Mouse (Mus musculus): ENCODE data around the gene Klk1b5. TPM values are rescaled to one million over a fixed set of nuclear protein-coding genes. Genes with fewer than 3 reads are reported as not detected.
"Not testable (repeated sequence)": the region's sequence is repeated elsewhere in the genome, so short reads cannot be mapped to it uniquely, and the experiment has no call there.

Klk1b5 gene
- polyA plus RNA-seq, 1 experiment: 7.0 TPM

- Histone ChIP-seq H3K4me3 (ENCODE audit: insufficient read depth, low read depth, low read length) (peak overlapping the region; percentile 96), H3K4me1 (ENCODE audit: control insufficient read depth, insufficient read depth, low read length) (peaks cover 8% of the 10 kb centered on the region; the same call in 1 of the 2 replicates), H3K27ac (ENCODE audit: insufficient read depth, low read depth, low read length) (peak overlapping the region; percentile 84), H3K27me3 (replicated peaks; ENCODE audit: control insufficient read depth, insufficient read depth, low read length) (no peaks in the 10 kb centered on the region), H3K36me3 (ENCODE audit: control insufficient read depth, insufficient read depth, low read length) (no peaks in the 10 kb centered on the region)
- no peak for TF ChIP-seq POLR2A (IDR thresholded peaks at IDR 0.05; ENCODE audit: low read depth, low read length)
- no peak for TF ChIP-seq CTCF (conservative IDR thresholded peaks at IDR 0.05; ENCODE audit: insufficient read depth, insufficient read length, low read depth, low read length)
- no peak for DNase-seq
- WGBS: under 1% methylated on average over 23 of the region's 23 CpGs
Observed at GRCm38 (mm10) chr7:44246984-44247470, 31.3 kb downstream of the Klk1b5 start.

GRCm38 (mm10) chr7:44247971-44248370 lies 32.2 kb downstream of the Klk1b5 start:
- Histone ChIP-seq H3K4me1 (ENCODE audit: control insufficient read depth, insufficient read depth, low read length) (peaks cover 8% of the 10 kb centered on the region; the same call in 1 of the 2 replicates), H3K27me3 (replicated peaks; ENCODE audit: control insufficient read depth, insufficient read depth, low read length) (no peaks in the 10 kb centered on the region), H3K27ac (ENCODE audit: insufficient read depth, low read depth, low read length) (no peak overlapping the region), H3K36me3 (ENCODE audit: control insufficient read depth, insufficient read depth, low read length) (no peaks in the 10 kb centered on the region), H3K4me3 (ENCODE audit: insufficient read depth, low read depth, low read length) (no peak overlapping the region)
- 91% methylated on average over 2 of the region's 2 CpGs for WGBS
- TF ChIP-seq CTCF (conservative IDR thresholded peaks at IDR 0.05; ENCODE audit: insufficient read depth, insufficient read length, low read depth, low read length): no peak
- TF ChIP-seq POLR2A (IDR thresholded peaks at IDR 0.05; ENCODE audit: low read depth, low read length): no peak
- DNase-seq: no peak

- Histone ChIP-seq H3K4me1 (ENCODE audit: control insufficient read depth, insufficient read depth, low read length) (peaks cover 8% of the 10 kb centered on the region; the same call in 1 of the 2 replicates), H3K27ac (ENCODE audit: insufficient read depth, low read depth, low read length) (no peak overlapping the region), H3K4me3 (ENCODE audit: insufficient read depth, low read depth, low read length) (no peak overlapping the region), H3K36me3 (ENCODE audit: control insufficient read depth, insufficient read depth, low read length) (no peaks in the 10 kb centered on the region), H3K27me3 (replicated peaks; ENCODE audit: control insufficient read depth, insufficient read depth, low read length) (no peaks in the 10 kb centered on the region)
- DNase-seq: no peak
- TF ChIP-seq POLR2A (IDR thresholded peaks at IDR 0.05; ENCODE audit: low read depth, low read length): no peak
- TF ChIP-seq CTCF (conservative IDR thresholded peaks at IDR 0.05; ENCODE audit: insufficient read depth, insufficient read length, low read depth, low read length): no peak
- 90% methylated on average over 4 of the region's 4 CpGs for WGBS
Observed at GRCm38 (mm10) chr7:44249248-44249647, 33.5 kb downstream of the Klk1b5 start.

- not testable (repeated sequence) for H3K4me1 ChIP-seq (ENCODE audit: control insufficient read depth, insufficient read depth, low read length); H3K27me3 ChIP-seq (replicated peaks; ENCODE audit: control insufficient read depth, insufficient read depth, low read length); H3K27ac ChIP-seq (ENCODE audit: insufficient read depth, low read depth, low read length); H3K36me3 ChIP-seq (ENCODE audit: control insufficient read depth, insufficient read depth, low read length); H3K4me3 ChIP-seq (ENCODE audit: insufficient read depth, low read depth, low read length); DNase-seq
- 89% methylated on average over 17 of the region's 17 CpGs for WGBS
Observed at GRCm38 (mm10) chr7:44250732-44251275, 35.1 kb downstream of the Klk1b5 start.

GRCm38 (mm10) chr7:44253023-44253616 lies 37.4 kb downstream of the Klk1b5 start:
- Histone ChIP-seq H3K27ac (ENCODE audit: insufficient read depth, low read depth, low read length) (no peak overlapping the region), H3K4me1 (ENCODE audit: control insufficient read depth, insufficient read depth, low read length) (no peaks in the 10 kb centered on the region), H3K36me3 (ENCODE audit: control insufficient read depth, insufficient read depth, low read length) (no peaks in the 10 kb centered on the region), H3K27me3 (replicated peaks; ENCODE audit: control insufficient read depth, insufficient read depth, low read length) (no peaks in the 10 kb centered on the region), H3K4me3 (ENCODE audit: insufficient read depth, low read depth, low read length) (no peak overlapping the region)
- WGBS: 68% methylated on average over 15 of the region's 15 CpGs
- DNase-seq: no peak
- no peak for TF ChIP-seq CTCF (conservative IDR thresholded peaks at IDR 0.05; ENCODE audit: insufficient read depth, insufficient read length, low read depth, low read length)
- no peak for TF ChIP-seq POLR2A (IDR thresholded peaks at IDR 0.05; ENCODE audit: low read depth, low read length)

GRCm38 (mm10) chr7:44254930-44255329 lies 39.2 kb downstream of the Klk1b5 start:
- no peak overlapping the region for H3K27ac ChIP-seq (ENCODE audit: insufficient read depth, low read depth, low read length)
- no peak overlapping the region for H3K4me3 ChIP-seq (ENCODE audit: insufficient read depth, low read depth, low read length)
- TF ChIP-seq POLR2A (IDR thresholded peaks at IDR 0.05; ENCODE audit: low read depth, low read length): no peak
- no peak for TF ChIP-seq CTCF (conservative IDR thresholded peaks at IDR 0.05; ENCODE audit: insufficient read depth, insufficient read length, low read depth, low read length)
- 60% methylated on average over 6 of the region's 6 CpGs for WGBS
- no peak for DNase-seq
- H3K4me1 ChIP-seq (ENCODE audit: control insufficient read depth, insufficient read depth, low read length): no peaks in the 10 kb centered on the region
- no peaks in the 10 kb centered on the region for H3K36me3 ChIP-seq (ENCODE audit: control insufficient read depth, insufficient read depth, low read length)
- no peaks in the 10 kb centered on the region for H3K27me3 ChIP-seq (replicated peaks; ENCODE audit: control insufficient read depth, insufficient read depth, low read length)

- H3K4me3 ChIP-seq (ENCODE audit: insufficient read depth, low read depth, low read length): no peak within 1 kb of the TSS
- no peaks in the 10 kb centered on the region for H3K36me3 ChIP-seq (ENCODE audit: control insufficient read depth, insufficient read depth, low read length)
- WGBS: 77% methylated on average over 4 of the region's 4 CpGs
- no peak for DNase-seq
- H3K4me1 ChIP-seq (ENCODE audit: control insufficient read depth, insufficient read depth, low read length): no peaks in the 10 kb centered on the region
- TF ChIP-seq POLR2A (IDR thresholded peaks at IDR 0.05; ENCODE audit: low read depth, low read length): no peak
- no peak for TF ChIP-seq CTCF (conservative IDR thresholded peaks at IDR 0.05; ENCODE audit: insufficient read depth, insufficient read length, low read depth, low read length)
- no peaks in the 10 kb centered on the region for H3K27me3 ChIP-seq (replicated peaks; ENCODE audit: control insufficient read depth, insufficient read depth, low read length)
- no peak within 1 kb of the TSS for H3K27ac ChIP-seq (ENCODE audit: insufficient read depth, low read depth, low read length)
Observed at GRCm38 (mm10) chr7:44257278-44257677, 41.5 kb downstream of the Klk1b5 start, which contains the start of gene Acp4. TSS of gene Acp4 (minus strand) at chr7:44257378.
